Mouse (Mus musculus) ovary, postnatal 36 days (tissue): Measurements from ENCODE around the gene Tubgcp6.

Source experiments
- DNase-seq: peaks from one replicate; pipeline ENCODE4 v3.0.0; 2022; ENCODE audit warnings: low spot score, mixed read lengths

Gene Tubgcp6

DNA sequence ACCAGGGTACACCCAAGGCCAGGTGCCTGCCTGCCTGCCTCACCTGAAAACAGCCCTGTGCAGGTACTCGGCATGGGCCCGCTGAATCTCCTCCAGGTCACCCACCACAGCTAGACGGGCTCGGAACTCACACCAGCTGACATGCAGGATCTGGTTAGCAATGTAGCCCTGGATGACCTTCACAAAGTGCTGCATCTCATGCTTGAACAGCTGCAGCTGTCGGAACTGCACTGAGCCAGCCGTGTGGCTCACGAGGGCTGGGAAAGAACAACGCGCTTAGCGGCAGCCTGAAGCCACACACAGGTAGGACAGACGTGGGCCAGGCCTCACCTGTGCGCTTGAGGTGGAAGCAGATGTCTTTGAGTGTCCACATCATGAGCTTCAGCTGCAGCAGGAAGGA lies 22.1 kb downstream of the Tubgcp6 start:
- no peak for DNase-seq

DNA sequence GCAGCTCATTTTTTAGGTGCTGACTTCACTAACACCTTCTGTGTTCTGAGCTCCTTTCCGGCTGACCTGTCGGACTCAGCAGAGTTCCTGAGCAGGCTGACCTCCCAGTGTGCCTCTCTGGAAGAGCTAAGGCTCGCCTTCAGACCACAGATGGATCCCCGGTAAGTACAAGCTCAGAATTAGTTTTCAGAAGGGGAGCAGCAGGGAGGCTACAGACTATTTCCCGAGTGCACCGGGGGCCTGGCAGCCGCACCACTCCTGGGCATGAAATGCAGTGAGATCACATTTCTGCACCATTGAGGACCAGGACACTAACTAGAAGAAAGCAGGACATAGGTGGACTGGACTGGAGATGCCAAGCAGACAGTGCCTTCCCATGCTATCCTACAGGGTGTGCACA lies 24.3 kb downstream of the Tubgcp6 start:
- no peak for DNase-seq

DNA sequence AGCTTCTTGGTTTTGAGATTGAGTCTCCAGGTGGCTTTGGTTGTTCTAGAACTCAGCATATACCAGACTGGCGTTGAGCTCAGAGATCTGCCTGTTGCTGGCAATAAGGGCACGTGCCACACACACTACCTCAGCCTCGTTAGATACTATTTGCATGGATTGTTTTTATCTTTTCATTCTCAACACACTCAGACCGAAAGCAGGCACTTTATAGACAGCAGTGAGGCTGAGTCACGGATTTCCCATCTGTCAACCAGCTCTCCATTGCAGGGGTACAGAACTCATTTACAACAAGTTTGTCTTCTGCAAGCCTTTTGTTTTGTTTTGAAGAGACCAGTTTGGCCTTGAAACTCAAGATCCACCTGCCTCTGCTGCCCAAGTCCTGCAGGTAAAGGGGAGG lies 25.5 kb downstream of the Tubgcp6 start:
- DNase-seq, result no peak

DNA sequence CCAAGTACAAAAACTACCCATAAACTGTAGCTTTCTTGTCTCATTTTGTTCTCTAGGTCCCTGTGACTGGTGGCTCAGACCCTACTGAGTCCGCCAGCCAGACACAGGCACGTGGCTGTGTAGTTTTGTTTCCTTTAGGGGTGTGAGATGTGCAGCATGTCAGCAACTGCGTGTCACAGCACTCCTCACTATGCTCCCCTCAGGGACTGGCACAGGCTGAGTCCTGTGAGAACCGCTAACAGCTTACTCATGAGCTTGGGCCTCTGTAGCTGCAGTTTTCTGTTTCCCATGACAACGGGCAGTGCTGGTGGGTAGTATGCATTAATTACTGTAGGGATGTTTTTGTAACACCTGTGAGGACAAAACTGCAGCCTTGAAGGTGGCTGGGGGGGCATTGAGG lies 30.7 kb downstream of the Tubgcp6 start:
- DNase-seq, result no peak

DNA sequence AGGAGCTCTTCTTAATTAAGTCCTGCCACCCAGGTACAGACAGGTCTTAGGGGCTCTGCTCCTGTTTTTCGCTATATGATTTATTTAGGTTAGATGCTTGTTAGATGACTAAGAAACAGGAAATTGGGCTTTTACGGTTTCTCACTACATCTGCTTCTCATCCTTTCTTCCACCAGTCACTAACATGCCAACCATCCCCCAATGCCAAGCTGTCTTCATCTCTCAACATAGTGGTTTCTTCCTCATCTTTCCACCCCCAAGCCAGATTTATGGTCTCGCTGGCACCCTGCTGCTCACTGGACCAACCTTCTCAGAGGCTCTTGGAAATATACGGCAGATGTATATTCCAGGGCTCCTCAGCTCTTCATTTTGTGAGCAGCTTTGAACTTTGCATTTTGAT lies 32.2 kb downstream of the Tubgcp6 start:
- no peak for DNase-seq

DNA sequence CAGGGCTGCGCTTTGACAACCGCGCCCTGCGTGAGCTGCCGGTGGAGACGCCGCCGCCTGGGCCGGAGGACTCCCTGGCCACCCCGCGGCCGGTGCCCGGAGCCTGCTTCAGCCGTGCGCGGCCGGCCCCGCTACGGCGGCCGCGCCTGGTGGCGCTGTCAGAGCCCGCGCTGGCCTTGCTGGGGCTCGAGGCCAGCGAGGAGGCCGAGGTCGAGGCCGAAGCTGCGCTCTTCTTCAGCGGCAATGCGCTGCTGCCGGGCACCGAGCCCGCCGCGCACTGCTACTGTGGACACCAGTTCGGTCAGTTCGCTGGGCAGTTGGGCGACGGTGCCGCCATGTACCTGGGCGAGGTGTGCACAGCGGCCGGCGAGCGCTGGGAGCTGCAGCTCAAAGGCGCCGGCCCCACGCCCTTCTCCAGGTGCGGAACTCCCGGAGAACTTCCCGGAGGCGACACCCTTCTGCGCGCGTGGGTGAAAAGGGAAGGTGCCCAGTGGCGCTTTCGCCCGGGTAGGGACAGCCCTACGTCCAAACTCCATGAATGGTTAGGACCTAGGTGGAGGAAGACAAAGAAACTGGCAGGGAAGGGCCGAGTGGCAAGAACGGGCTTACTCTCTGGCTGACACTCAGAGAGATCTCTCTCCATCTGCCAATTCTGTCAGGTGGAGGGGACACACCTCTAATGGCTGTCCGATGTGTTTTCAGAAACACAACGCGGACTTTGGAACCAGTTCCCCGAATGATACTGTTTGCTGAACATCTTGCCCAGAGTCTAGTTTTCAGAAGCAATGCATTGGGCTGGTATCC lies 33.5 kb downstream of the Tubgcp6 start:
- no peak for DNase-seq

DNA sequence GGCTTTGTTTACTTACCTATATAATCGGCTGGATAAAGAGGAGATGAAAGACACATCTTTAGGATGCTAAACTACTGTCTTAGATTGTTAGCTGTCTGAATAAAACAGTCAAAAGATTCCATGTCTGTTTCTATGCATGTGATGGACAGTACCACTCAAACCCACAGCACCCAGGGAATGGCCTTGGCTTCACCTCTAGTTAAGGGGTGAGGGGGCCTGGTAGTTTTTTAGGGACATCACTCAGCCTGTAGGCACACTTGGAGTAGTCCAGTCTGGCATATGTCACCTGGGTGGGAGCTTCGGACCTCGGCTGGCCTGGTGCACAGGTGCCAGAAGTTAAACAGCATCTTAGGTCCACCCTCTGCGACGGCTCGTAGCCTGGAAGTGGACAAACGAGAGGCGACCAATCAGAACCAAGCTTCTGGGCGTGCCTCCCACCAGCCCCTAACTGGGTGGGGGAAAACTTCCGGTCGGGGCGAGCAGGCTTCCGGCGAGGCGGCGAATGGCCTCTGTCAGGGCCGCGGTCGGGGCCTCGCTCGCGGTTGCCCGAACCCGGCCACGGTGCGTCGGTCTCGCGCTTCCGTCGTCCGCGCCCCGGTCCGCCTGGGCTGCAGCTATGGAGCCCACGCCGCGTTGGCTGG lies 34.2 kb downstream of the Tubgcp6 start, which contains the start of gene Selenoo:
Gene Selenoo, plus strand, starts transcription at position 478 of the 641 bp plus-strand sequence.
- peak; percentile 89 for DNase-seq

DNA sequence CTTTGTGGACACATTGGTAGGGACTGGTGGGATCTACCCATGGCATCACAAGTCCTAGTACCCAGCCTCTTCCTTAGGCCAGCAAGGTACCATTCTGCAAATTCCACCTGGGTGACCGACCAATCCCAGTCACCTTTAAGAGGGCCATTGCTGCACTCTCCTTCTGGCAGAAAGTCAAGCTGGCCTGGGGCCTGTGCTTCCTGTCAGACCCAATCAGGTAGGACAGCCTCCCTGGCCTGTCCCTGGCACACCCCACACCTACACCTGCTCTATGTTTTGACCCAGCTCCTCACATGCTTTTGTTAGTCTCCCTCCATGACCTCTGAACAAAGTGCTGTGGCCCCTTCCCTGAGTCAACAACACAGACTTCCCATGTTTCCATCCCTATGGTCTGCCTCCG lies 38.1 kb downstream of the Tubgcp6 start:
- no peak for DNase-seq

DNA sequence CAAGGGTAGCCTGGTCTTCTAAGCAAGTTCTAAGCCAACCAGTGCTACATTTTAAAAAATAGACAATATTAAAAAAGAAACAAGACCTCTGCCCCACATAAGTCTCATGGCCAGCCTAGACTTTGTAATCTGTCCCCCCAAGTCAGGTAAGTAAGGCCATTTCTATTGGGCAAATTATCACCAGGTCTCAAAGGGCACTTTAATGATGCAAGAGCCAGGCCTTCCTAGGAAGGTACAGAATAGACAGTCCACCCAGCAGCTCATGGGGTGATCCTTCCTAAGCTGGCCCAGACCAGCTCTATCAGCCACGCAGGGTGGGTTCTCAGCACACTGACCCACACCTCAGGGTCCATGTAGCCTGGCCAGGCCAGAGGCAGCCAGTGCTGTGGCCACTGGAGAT lies 39.0 kb downstream of the Tubgcp6 start:
- no peak for DNase-seq

DNA sequence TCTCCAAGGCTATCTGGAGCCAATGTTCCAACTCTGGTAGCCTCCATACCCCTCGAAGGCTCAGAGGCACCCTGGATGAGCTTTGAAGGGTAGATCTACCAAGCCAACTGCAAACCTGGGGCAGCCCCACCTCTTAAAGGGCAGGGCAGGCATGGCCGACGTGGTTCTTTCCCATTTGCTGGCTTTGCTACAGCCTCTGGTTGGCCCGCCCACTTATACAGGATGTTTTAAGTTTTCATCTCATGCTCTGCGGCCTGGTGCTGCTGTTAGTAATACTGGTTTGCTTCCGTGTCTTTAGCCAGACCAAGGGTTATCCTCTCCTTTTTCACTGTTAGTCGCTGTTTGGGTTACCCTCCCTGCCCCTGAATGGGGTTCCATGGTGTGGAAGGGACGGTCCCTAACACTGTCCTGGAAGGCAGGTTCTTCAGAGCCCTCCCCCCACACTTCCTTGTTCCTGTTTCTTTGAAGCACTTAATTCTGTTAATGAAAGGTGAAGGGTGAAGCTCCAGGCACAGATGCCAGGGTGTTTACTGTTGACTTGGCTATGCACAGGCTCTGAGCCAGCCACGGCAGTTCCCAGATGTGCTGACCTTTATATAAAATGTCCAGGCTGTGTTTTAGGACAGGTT lies 44.6 kb downstream of the Tubgcp6 start:
- DNase-seq, result peak; percentile 36

DNA sequence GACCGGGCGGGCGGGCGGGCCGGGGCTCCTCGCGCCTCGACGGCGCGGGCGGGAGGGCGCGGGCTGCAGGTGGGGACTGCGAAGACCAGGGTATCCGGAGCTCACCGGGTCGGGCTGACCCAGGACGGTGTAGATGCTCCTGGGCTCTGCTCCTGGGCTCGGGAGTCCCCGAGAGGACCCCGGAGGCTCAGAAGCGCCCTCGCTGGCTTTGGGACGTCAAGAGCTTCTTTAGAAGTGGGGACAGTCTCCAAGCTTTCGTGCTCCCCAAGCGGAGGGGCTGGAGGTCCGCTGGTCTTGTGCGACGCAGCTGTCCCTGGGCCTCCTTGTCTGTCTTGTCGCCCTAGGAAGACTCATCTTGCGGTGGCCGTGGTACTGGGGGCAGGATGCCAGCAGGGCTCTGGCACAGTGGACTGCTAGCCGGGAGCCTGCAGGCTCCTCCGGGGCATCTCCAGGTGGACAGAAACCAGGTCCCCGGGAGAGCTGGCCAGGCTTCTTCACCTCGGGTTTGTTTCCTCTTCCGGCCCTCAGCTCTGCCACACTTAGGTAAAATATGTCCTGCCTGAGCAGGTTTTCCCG lies 46.7 kb downstream of the Tubgcp6 start:
- peak; percentile 59 for DNase-seq

DNA sequence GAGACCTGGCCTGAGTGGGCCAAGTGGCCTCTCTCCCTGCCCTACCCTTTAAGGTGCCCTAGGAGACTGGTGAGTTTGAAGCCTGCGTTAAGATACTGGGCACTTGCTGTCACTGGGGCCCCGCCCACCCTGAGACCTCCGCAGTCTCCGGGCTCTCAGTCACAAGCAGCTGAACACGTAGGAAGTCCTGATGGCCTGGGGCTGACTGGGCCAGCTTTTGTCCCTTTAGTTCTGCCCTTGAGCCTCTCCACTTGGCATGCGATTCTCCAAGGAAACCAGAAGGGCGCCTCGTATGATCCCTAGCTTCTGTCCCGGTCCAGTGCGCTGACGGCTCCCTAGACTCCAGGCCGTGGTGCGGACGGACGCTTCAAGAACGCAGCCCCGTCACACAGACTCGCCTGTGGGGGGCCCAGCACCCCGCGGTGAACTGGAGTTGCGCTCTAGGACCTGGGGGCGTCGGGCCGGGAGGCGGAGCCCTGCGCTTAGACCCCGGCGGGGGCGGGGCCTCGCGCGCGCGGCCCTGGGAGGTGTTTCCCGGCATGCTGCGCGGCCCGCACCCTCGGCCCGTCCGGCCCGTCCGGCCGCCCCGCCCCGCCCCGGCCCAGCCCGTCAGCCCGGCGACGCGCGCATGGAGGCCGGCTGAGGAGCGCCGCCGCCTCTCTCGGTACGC lies 47.3 kb downstream of the Tubgcp6 start:
- DNase-seq, result peak; percentile 89

DNA sequence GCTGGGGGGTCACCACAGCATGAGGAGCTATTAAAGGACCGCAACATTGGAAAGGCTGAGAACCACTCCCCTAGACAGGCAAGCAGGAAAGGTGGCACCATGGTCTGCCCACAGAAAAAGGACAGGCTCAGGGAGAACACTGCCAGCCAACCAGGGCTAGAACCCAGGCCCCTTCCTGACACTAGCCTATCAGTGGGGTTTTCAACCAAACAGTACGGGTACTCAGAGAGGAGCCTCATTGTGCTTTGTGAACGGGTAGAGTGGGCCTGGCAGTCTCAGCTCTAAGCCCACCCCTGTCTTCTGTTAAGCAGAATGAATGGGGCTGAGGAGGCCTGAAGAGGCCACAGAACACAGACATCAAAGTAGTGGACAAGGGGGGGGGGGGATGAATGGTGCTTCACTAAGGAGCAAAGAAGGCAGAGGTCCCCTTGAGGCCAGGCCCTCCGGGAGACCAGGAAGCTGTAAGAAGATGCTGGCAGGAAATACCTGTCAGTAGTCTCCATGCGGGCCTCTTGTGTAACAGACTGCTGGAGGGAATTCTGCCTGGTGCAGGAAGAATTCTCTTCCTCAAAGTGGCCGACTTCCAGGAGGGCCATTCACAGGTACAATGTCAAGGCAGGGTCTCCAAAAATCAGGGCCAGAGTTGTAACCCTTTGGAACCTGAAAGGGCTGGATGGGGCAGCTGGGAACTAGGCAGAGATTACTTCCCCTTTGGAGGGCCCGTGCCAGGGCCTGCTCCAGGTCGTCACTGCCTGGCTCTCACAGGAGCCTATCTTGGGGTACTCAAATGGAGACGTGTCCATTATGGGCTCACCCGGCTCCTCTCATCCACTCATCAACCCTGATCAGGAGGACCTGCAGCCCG lies 48.1 kb downstream of the Tubgcp6 start, which contains the start of gene Trabd:
Gene Trabd, plus strand, starts transcription at position 512 of the 865 bp plus-strand sequence.
- DNase-seq, result no peak

DNA sequence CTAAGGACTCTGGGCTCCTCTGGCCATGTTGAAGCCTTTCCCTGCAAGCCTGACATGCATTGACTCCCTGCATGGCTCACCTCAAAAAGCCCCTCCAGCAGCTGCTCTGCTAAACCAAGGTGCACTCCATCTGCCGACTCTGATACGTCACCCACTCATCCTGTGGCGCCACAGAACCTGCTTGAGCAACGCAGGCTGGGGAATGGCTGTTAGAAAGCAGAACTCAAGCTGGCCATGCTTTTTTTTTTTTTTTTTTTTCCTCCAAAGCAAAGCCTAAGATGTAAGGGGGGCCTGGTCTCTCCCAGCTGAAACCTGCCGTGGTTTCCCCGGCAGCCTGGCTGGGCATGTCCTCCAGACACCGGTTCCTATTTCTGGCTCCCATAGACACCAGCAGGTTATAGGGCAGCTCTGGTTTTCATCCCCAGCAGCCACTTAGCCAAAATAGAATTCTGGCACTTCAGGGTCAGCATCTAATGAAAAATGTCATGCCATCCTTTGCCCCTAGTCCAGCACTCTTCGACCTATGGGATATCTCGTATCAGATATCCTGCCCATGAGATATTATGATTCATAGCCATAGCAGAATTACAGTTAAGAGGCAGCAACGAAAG lies 48.8 kb downstream of the Tubgcp6 start:
- no peak for DNase-seq

DNA sequence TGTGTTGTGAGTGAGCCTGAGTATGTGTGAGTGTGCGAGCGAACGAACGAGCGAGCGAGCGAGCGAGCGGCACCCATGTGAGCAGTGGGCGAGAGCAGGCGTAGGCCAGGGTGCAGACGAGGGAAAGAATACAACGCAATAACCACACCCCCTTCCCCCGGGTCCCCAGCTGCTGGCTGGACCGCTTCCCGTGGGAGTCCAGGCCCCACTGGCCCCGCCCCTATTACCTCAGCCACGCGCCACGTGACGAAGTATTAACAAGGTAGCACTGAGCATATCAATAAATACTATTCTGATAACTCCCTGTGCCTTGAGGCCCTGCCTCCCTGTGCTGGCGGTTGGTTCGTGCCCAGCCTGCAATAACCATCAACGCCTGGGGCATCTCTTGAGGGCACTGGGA lies 52.3 kb downstream of the Tubgcp6 start:
- no peak for DNase-seq

DNA sequence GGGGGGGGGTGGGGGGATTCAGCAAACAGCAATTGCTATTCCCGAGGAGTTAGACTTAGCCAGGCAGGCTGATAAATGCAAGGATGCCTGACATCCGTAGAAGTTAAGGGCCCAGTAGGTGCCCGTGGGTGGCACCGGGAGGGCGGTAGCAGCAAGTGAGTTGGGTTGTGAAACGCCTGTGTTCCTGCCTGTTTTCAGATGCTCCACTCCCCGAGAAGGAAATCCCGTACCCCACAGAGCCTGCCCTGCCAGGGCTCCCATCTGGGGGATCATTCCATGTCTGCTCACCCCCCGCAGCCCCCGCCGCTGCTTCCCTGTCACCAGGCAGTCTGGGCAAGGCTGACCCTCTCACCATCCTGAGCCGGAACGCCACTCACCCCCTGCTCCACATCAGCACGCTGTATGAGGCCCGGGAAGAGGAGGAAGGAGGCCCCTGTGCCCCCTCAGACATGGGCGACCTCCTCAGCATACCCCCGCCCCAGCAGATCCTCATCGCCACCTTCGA lies 53.5 kb downstream of the Tubgcp6 start:
- no peak for DNase-seq

DNA sequence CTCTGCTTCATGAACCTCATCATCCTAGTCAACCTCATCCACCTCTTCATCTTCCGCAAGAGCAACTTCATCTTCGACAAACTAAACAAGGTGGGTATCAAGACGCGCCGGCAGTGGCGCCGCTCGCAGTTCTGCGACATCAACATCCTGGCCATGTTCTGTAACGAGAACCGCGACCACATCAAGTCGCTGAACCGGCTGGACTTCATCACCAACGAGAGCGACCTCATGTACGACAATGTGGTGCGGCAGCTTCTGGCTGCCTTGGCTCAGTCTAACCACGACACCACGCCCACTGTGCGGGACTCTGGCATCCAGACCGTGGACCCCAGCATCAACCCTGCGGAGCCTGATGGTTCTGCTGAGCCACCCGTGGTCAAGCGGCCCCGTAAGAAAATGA lies 54.7 kb downstream of the Tubgcp6 start:
- DNase-seq, result no peak

DNA sequence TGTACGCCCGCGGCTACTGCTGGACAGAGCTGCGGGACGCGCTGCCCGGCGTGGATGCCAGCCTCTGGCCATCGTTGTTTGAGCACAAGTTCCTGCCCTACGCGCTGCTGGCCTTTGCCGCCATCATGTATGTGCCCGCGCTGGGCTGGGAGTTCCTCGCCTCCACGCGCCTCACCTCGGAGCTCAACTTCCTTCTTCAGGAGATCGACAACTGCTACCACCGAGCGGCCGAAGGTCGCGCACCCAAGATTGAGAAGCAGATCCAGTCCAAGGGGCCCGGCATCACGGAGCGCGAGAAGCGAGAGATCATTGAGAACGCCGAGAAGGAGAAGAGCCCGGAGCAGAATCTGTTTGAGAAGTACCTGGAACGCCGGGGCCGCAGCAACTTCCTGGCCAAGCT lies 55.3 kb downstream of the Tubgcp6 start:
- no peak for DNase-seq

DNA sequence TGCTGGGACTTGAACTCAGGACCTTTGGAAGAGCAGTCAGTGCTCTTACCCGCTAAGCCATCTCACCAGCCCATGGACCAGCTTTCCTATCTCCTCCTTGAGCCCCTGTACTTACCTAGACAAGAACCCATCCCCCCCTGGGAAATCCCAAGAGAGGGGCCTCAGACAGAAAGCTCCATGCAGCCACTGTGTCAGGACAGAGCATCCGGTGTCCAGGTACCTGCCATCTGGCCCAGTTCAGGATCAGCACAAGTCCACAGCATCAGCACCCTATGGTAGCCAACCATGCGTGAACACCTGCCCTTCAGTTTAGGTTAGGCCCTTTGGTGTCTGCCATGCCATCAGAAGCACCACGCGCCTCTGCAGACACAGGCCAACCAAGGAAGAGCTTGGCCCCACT lies 58.0 kb downstream of the Tubgcp6 start:
- peak; percentile 0 for DNase-seq

DNA sequence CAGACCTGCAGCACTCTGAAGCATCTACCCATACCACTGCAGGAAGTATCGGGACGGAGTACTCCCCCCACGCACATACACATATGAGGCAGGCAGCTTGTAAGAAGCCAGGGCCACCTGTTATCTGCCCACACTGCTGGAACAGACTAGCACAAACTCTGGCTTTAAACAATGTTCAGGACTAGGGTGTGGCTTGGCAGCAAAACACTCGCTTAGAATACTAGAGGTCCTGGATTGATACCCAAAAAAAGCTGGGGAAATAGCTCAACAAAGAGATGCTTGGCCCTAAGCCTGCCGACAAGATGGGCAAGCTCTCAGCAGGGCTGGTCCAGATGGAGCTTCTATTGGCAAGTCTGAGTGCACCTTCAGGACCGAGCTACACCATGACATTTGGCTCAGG lies 59.4 kb downstream of the Tubgcp6 start:
- DNase-seq, result peak; percentile 1

DNA sequence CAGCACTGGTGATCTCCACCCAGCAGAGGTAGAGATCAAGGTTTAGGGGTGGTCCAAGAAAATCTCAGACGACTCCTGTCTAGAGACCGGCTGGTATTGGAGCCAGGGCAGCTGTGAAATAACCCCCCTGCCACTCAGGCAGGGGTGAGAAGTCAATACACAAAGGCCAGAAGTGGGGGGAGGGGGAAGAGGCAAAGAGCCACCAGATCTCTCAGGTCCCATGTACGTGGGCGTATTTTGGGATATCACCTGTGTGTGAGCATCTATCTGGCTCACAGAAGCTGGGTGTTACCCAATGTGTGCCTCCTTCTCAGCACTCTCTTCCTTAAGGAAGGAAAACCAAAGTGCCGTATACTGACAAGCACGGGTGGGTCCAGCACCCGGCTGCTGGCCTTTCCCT lies 59.9 kb downstream of the Tubgcp6 start:
- peak; percentile 0 for DNase-seq
